Mouse (Mus musculus): ENCODE measurements around the gene Zswim4. TPM values are rescaled to one million over a fixed set of nuclear protein-coding genes. Genes with fewer than 3 reads are reported as not detected.

The Zswim4 gene
- polyA plus RNA-seq, 1 experiment from 2014 or later: 11.0 TPM

DNA sequence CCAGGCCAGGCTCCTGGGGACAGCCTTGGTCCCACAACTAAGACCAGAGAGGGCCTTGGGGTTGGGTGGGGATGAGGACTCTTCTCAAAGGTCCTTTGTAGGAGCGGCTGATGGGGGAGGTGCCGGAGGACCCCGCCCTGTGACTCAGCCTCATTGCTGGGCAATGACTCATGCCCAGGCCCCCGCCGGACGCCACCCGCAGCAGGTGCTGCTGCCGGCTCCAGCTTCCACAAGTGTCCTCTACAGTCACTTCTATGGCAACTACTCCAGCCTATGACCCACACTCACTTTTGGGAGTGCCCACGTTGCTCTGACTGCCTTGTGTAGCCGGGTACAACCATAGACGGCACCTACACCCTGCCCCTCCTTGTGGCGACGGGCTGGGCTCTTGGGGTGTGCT is 44.8 kb downstream of the Zswim4 start:
- DNase-seq (ENCODE audit: low spot score) (peak; percentile 82), ATAC-seq (ENCODE audit: low read depth) (peak; percentile 61)
- no peaks in the 10 kb centered on the region for H3K36me3 ChIP-seq (ENCODE audit: control insufficient read depth, insufficient read depth, low read length)
- peak overlapping the region; percentile 41; the same call in 1 of the 2 replicates for H3K9ac ChIP-seq (ENCODE audit: low read depth, low read length)
- H3K4me1 ChIP-seq (ENCODE audit: control insufficient read depth, insufficient read depth, low read length): peaks cover 23% of the 10 kb centered on the region
- H3K4me3 ChIP-seq (ENCODE audit: low read depth, low read length): peak overlapping the region; percentile 24
- peak overlapping the region; percentile 55 for H3K4me2 ChIP-seq (ENCODE audit: low read depth, low read length)
- peak overlapping the region; percentile 85 for H3K27ac ChIP-seq (replicated peaks; ENCODE audit: low read depth, low read length)
- H3K27me3 ChIP-seq (replicated peaks; ENCODE audit: control insufficient read depth, insufficient read depth, low read length): no peaks in the 10 kb centered on the region
- WGBS: 19% methylated on average over 12 of the region's 13 CpGs
- no peaks in the 10 kb centered on the region for H3K9me3 ChIP-seq (ENCODE audit: control insufficient read depth, low read length)

DNA sequence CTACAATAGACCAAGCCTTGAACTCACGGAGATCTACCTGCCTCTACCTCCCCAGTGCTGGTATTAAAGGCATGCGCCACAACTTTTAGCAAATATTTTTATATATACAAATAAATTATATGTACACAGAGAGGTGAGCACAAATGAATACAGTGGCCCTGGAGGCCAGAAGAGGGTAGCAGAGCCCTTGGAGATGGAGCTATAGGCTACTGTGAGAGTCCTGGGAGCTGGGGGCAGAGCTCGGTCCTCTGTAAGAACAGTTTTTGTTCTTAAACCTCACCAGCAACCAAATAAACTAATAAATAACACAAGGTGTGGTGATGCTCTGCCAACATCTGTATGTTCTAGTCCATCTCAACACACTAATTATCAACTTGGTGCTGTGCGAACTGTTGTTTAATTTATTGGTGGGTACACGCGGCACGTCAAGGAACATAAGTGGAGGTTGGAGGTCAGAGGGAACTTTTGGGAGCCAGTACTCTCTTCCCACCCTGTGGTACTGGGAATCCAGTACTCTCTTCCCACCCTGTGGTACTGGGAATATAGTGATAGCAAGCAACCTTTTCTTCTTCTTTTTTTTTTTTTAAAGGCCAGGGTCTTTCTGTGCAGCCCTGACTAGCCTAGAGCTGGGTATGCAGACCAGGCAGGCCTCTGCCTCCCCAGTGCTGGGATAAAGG is 46.5 kb downstream of the Zswim4 start:
- WGBS: 94% methylated on average over 7 of the region's 7 CpGs
- DNase-seq (ENCODE audit: low spot score): no peak
- H3K27ac ChIP-seq (replicated peaks; ENCODE audit: low read depth, low read length): 0 out of 2 replicates have a peak overlapping the region, but pooled peaks have one; percentile 15
- no peak overlapping the region for H3K9ac ChIP-seq (ENCODE audit: low read depth, low read length)
- H3K4me1 ChIP-seq (ENCODE audit: control insufficient read depth, insufficient read depth, low read length): peaks cover 26% of the 10 kb centered on the region
- no peaks in the 10 kb centered on the region for H3K27me3 ChIP-seq (replicated peaks; ENCODE audit: control insufficient read depth, insufficient read depth, low read length)
- no peak for ATAC-seq (ENCODE audit: low read depth)
- no peak overlapping the region for H3K4me3 ChIP-seq (ENCODE audit: low read depth, low read length)
- H3K9me3 ChIP-seq (ENCODE audit: control insufficient read depth, low read length): no peaks in the 10 kb centered on the region
- H3K4me2 ChIP-seq (ENCODE audit: low read depth, low read length): no peak overlapping the region
- H3K36me3 ChIP-seq (ENCODE audit: control insufficient read depth, insufficient read depth, low read length): no peaks in the 10 kb centered on the region

DNA sequence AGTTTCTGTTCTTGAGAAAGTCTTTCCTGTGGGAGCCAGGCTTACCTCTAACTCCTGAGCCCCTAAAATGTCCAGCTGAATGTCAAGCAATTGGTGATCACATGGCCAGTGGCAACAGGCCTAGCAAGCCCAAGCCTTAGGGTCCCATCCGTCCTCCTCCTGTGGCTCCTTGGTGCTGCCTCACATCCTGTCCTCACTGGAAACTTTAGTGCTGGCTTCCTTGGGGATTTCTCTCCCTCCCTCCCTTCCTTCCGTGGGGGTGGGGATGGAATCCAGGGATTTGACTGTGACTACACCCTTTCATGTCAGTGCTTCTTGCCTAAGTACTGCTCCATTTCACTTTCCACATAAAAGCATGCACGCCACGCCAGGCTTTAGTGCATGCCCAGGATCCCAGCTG is 47.3 kb downstream of the Zswim4 start:
- Histone ChIP-seq H3K9ac (ENCODE audit: low read depth, low read length) (no peak overlapping the region), H3K4me3 (ENCODE audit: low read depth, low read length) (no peak overlapping the region), H3K4me2 (ENCODE audit: low read depth, low read length) (no peak overlapping the region), H3K9me3 (ENCODE audit: control insufficient read depth, low read length) (no peaks in the 10 kb centered on the region), H3K27ac (replicated peaks; ENCODE audit: low read depth, low read length) (peak overlapping the region; percentile 28; the same call in 1 of the 2 replicates), H3K4me1 (ENCODE audit: control insufficient read depth, insufficient read depth, low read length) (peaks cover 29% of the 10 kb centered on the region), H3K36me3 (ENCODE audit: control insufficient read depth, insufficient read depth, low read length) (no peaks in the 10 kb centered on the region), H3K27me3 (replicated peaks; ENCODE audit: control insufficient read depth, insufficient read depth, low read length) (no peaks in the 10 kb centered on the region)
- ATAC-seq (ENCODE audit: low read depth) (no peak), DNase-seq (ENCODE audit: low spot score) (no peak)
- 49% methylated on average over 4 of the region's 4 CpGs for WGBS

DNA sequence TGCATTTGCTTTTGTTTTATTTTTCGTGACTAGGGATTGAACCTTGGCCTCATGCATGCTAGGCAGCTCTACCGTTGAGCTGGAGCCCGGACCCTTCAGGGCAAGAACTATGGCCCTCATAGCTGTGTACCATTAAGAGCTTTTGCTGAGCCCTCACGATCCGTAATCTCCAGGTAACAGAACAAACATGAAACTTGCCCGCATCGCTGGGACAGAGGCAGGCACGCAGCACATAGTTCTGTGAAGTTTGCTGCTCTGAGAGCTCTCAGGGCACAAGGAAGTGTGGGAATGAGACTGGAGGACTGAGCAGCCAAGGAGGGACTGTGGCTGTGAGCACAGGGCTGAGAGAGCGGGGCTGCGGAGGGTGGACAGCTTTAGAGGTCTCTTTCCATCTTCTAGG is 48.2 kb downstream of the Zswim4 start:
- H3K4me2 ChIP-seq (ENCODE audit: low read depth, low read length): no peak overlapping the region
- H3K36me3 ChIP-seq (ENCODE audit: control insufficient read depth, insufficient read depth, low read length): no peaks in the 10 kb centered on the region
- no peaks in the 10 kb centered on the region for H3K9me3 ChIP-seq (ENCODE audit: control insufficient read depth, low read length)
- WGBS: 83% methylated on average over 10 of the region's 10 CpGs
- DNase-seq (ENCODE audit: low spot score) (no peak), ATAC-seq (ENCODE audit: low read depth) (no peak)
- H3K9ac ChIP-seq (ENCODE audit: low read depth, low read length): no peak overlapping the region
- H3K27me3 ChIP-seq (replicated peaks; ENCODE audit: control insufficient read depth, insufficient read depth, low read length): no peaks in the 10 kb centered on the region
- H3K4me1 ChIP-seq (ENCODE audit: control insufficient read depth, insufficient read depth, low read length): peaks cover 36% of the 10 kb centered on the region
- H3K27ac ChIP-seq (replicated peaks; ENCODE audit: low read depth, low read length): no peak overlapping the region
- no peak overlapping the region for H3K4me3 ChIP-seq (ENCODE audit: low read depth, low read length)

DNA sequence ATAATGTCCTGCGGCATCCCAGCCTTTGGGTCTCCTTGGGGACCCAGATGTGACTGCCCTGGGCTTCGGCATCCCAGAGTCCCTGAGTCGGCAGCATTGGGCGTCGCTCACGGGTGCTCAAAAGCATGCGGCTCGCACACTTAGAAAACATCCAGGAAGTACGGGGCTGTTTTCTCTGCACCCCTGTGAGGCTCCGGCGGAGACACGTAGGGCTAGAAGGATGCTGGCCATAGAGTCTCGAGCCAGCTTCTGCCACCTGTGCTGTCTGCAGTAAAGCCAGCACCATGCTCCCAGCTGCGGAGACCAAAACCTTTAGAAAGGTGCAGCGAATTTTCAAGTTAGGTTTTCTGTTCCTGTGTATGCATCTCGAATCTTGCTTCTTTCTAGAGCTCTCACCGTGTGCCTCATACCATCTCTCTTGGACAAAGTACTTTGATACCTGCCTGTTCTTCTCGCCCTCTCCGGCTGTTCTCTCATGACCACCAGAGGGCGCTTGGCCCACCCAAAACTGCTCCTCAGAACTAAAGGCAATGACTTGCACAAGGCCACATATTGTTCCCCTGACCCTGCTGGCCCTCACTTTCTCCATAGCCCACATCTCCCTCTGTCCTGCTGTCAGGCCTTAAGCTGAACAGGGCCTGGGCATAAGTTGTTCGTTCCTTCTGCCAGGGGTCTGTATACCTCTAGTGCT is 49.6 kb downstream of the Zswim4 start:
- DNase-seq (ENCODE audit: low spot score) (no peak), ATAC-seq (ENCODE audit: low read depth) (no peak)
- no peaks in the 10 kb centered on the region for H3K27me3 ChIP-seq (replicated peaks; ENCODE audit: control insufficient read depth, insufficient read depth, low read length)
- H3K9ac ChIP-seq (ENCODE audit: low read depth, low read length): peak overlapping the region; percentile 56
- no peaks in the 10 kb centered on the region for H3K36me3 ChIP-seq (ENCODE audit: control insufficient read depth, insufficient read depth, low read length)
- no peaks in the 10 kb centered on the region for H3K9me3 ChIP-seq (ENCODE audit: control insufficient read depth, low read length)
- WGBS: 7% methylated on average over 21 of the region's 21 CpGs
- H3K4me1 ChIP-seq (ENCODE audit: control insufficient read depth, insufficient read depth, low read length): peaks cover 32% of the 10 kb centered on the region
- H3K4me2 ChIP-seq (ENCODE audit: low read depth, low read length): peak overlapping the region; percentile 85
- peak overlapping the region; percentile 41 for H3K4me3 ChIP-seq (ENCODE audit: low read depth, low read length)
- peak overlapping the region; percentile 63 for H3K27ac ChIP-seq (replicated peaks; ENCODE audit: low read depth, low read length)

DNA sequence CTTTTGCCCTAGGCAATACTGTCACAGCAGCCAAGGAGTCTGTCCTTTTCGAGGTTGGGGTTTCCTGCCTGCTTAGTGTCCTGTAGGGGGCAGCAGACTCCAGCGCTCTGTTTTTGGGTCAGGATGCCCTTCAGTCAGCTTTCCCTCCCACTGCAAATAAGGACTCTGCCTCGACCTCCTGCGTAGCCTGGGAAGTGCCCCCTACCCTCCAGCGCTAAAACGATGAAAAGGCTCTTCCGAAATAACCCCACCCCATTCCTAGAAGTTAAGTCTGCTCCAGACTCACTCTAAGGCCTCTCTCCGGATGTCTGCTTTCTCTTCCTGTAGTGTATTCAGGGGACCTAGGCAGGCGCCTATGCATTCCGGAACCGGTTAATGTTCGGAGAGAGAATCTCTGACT is 50.3 kb downstream of the Zswim4 start:
- peak overlapping the region; percentile 56 for H3K9ac ChIP-seq (ENCODE audit: low read depth, low read length)
- peak overlapping the region; percentile 85 for H3K4me2 ChIP-seq (ENCODE audit: low read depth, low read length)
- ATAC-seq (ENCODE audit: low read depth) (peak; percentile 16), DNase-seq (ENCODE audit: low spot score) (peak; percentile 89)
- WGBS: 0% methylated on average over 12 of the region's 12 CpGs
- peak overlapping the region; percentile 63 for H3K27ac ChIP-seq (replicated peaks; ENCODE audit: low read depth, low read length)
- peaks cover 27% of the 10 kb centered on the region for H3K4me1 ChIP-seq (ENCODE audit: control insufficient read depth, insufficient read depth, low read length)
- peak overlapping the region; percentile 41 for H3K4me3 ChIP-seq (ENCODE audit: low read depth, low read length)
- no peaks in the 10 kb centered on the region for H3K9me3 ChIP-seq (ENCODE audit: control insufficient read depth, low read length)
- no peaks in the 10 kb centered on the region for H3K36me3 ChIP-seq (ENCODE audit: control insufficient read depth, insufficient read depth, low read length)
- no peaks in the 10 kb centered on the region for H3K27me3 ChIP-seq (replicated peaks; ENCODE audit: control insufficient read depth, insufficient read depth, low read length)

DNA sequence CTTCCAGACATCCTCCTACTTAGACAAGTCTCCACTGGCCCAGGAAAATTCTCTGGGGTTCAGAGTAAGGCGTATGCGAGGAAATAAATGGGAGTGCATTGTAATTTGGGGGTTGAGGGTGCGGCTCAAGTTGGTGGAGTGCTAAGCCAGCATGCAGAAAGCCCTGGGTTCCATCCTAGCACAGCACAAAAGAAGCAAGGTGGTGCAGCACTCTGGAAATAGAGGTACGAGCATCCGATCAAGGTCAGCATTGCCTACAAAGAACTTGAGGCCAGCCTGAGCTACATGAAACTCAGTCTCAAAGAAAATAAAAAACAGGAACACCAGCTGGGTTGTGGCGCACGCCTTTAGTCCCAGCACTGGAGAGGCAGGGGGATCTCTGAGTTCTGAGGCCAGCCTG is 51.7 kb downstream of the Zswim4 start, which contains the start of gene Nanos3:
TSS of gene Nanos3 (minus strand) at position 101 of the 400 bp plus-strand sequence.
- ATAC-seq (ENCODE audit: low read depth): no peak
- H3K27me3 ChIP-seq (replicated peaks; ENCODE audit: control insufficient read depth, insufficient read depth, low read length): no peaks in the 10 kb centered on the region
- H3K9ac ChIP-seq (ENCODE audit: low read depth, low read length): peak within 1 kb of the TSS; percentile 98
- no peaks in the 10 kb centered on the region for H3K36me3 ChIP-seq (ENCODE audit: control insufficient read depth, insufficient read depth, low read length)
- peak within 1 kb of the TSS; percentile 90 for H3K4me2 ChIP-seq (ENCODE audit: low read depth, low read length)
- peaks cover 37% of the 10 kb centered on the region for H3K4me1 ChIP-seq (ENCODE audit: control insufficient read depth, insufficient read depth, low read length)
- no peak for DNase-seq (ENCODE audit: low spot score)
- 90% methylated on average over 7 of the region's 7 CpGs for WGBS
- H3K27ac ChIP-seq (replicated peaks; ENCODE audit: low read depth, low read length): peak within 1 kb of the TSS; percentile 94
- no peaks in the 10 kb centered on the region for H3K9me3 ChIP-seq (ENCODE audit: control insufficient read depth, low read length)
- peak within 1 kb of the TSS; percentile 88 for H3K4me3 ChIP-seq (ENCODE audit: low read depth, low read length)

DNA sequence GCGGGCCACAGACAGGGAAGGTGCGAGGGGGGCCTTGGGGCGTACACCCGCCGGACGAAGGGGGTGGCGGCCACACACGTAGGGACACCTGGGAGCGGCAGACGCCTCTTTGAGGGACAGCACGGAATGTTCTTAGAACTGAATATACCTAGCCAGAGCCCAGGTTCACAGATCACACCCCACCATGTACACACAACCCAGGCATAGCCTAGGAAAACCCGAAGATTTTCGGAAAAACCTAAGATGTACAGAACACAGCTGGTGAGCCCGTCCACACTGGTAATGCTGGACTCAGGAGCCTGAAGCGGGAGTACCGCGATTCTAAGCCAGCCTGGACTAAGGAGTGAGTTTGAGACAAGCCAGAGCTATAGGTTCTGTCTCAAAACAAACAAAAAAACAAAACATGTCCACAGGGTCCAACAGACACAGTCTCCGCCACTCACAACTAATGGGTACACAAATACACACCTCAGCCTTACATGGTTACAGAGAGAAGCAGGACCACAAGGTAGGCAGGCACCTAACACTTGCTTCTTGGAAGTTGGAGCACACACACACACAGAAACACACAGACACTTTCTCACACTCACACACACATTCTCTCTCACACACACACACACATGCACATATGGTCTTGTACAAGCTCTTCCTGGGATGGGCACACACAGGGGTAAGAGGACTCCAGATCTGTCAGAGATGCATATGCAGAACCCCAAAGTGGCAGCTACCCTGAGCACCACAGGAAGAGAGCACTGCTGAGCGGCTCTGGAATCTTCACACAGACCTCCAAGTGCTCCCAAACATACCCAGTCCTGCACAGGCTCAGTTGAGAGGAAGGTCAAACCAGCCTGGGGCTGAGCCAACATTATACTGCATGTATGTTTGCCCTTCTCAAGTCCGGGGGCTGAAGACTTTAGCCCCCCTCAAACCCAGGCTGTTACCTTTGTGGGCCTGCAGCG is 52.5 kb downstream of the Zswim4 start:
- peak overlapping the region; percentile 90 for H3K4me2 ChIP-seq (ENCODE audit: low read depth, low read length)
- H3K4me1 ChIP-seq (ENCODE audit: control insufficient read depth, insufficient read depth, low read length): peaks cover 45% of the 10 kb centered on the region
- no peaks in the 10 kb centered on the region for H3K9me3 ChIP-seq (ENCODE audit: control insufficient read depth, low read length)
- ATAC-seq (ENCODE audit: low read depth) (no peak), DNase-seq (ENCODE audit: low spot score) (no peak)
- H3K36me3 ChIP-seq (ENCODE audit: control insufficient read depth, insufficient read depth, low read length): no peaks in the 10 kb centered on the region
- peak overlapping the region; percentile 88 for H3K4me3 ChIP-seq (ENCODE audit: low read depth, low read length)
- H3K9ac ChIP-seq (ENCODE audit: low read depth, low read length): peak overlapping the region; percentile 98
- H3K27ac ChIP-seq (replicated peaks; ENCODE audit: low read depth, low read length): peak overlapping the region; percentile 94
- 17% methylated on average over 18 of the region's 21 CpGs for whole genome bisulfite sequencing
- H3K27me3 ChIP-seq (replicated peaks; ENCODE audit: control insufficient read depth, insufficient read depth, low read length): no peaks in the 10 kb centered on the region

Data from embryonic facial prominence, embryonic 14.5 days (tissue).